Mouse (Mus musculus): ENCODE data around the gene Pibf1. TPM values are rescaled to one million over a fixed set of nuclear protein-coding genes. Genes with fewer than 3 reads are reported as not detected.

The Pibf1 gene
- polyA plus RNA-seq (2015; fragmentation: Illumina TruSeq; extraction: RNeasy Lipid Tissue Mini Kit (QIAGEN cat#74804); ENCODE audit: insufficient read depth, low replicate concordance): 15.1 TPM

GRCm38 (mm10) chr14:99099267-99099966 lies at the start of gene Pibf1, which contains the start of gene Dis3:
Gene Pibf1, plus strand, starts transcription at chr14:99099424.
Gene Dis3, minus strand, starts transcription at chr14:99099770.

GRCm38 (mm10) chr14:99298385-99299021 lies 199.3 kb downstream of the Pibf1 start, which contains the start of gene Klf5:
Gene Klf5, plus strand, starts transcription at chr14:99298691.

Other genes with a start within 250 kb of the Pibf1 start
- 16.1 TPM for gene Rpl36a-ps1, start 105.1 kb upstream of the Pibf1 start, polyA plus RNA-seq (2015; fragmentation: Illumina TruSeq; extraction: RNeasy Lipid Tissue Mini Kit (QIAGEN cat#74804); ENCODE audit: insufficient read depth, low replicate concordance)
- gene Mzt1, start 53.3 kb upstream of the Pibf1 start, polyA plus RNA-seq (2015; fragmentation: Illumina TruSeq; extraction: RNeasy Lipid Tissue Mini Kit (QIAGEN cat#74804); ENCODE audit: insufficient read depth, low replicate concordance): 63.5 TPM
- 10.0 TPM for gene Bora, start 53.2 kb upstream of the Pibf1 start, polyA plus RNA-seq (2015; fragmentation: Illumina TruSeq; extraction: RNeasy Lipid Tissue Mini Kit (QIAGEN cat#74804); ENCODE audit: insufficient read depth, low replicate concordance)
- gene Dis3, start 346 bp downstream of the Pibf1 start, polyA plus RNA-seq (2015; fragmentation: Illumina TruSeq; extraction: RNeasy Lipid Tissue Mini Kit (QIAGEN cat#74804); ENCODE audit: insufficient read depth, low replicate concordance): 44.4 TPM
- 0.50 TPM for gene Klf5, start 199.3 kb downstream of the Pibf1 start, polyA plus RNA-seq (2015; fragmentation: Illumina TruSeq; extraction: RNeasy Lipid Tissue Mini Kit (QIAGEN cat#74804); ENCODE audit: insufficient read depth, low replicate concordance)

All from spleen, adult 10 weeks (tissue).